Mouse (Mus musculus) right cerebral cortex, adult 18-20 months (tissue): ENCODE results near the gene Ybx2.

Experiments used
- DNase-seq: peaks from one replicate; pipeline ENCODE4 v3.0.0; 2022; ENCODE audit warnings: mixed read lengths

Gene Ybx2

GRCm38 (mm10) chr11:69965271-69966005 lies 29.8 kb downstream of the Ybx2 start:
- no peak for DNase-seq

DNA sequence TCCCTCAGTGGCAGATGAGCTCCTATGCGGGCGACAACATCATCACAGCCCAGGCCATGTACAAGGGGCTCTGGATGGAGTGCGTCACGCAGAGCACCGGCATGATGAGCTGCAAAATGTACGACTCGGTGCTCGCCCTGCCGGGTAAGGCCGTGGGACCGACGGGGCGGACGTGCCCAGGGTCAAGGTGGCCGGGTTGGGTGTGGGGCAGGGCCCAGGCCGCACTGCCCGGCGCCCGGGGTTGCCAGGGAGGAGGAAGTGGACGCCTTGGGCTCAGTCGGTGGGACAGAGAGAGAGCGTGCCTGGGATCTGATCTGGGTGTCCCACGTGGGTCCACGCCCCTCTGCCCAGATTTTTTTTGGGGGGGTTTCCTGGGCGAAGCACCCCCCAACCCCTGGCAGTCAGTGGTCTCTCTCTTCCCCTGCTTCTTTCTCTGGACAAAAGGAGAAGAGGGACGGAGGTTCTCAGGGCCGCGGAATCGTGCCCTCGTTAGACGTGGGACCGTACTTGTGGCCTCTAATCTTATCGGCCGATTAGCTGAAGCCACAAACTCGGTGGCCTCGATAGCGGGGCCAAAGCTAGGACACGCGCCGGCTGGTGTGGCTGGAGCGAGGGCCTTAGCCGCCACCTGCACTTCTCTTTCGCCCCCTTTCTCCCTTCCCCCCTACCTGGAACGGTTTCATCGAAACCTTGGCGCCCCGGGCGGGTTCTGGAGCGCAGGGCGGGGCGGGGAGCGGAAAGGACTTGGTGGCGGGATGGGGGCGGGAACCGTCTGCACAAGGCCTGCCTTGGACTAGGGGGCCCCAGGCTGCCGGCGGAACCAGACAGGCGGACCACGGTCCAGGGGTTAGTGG lies 30.6 kb downstream of the Ybx2 start:
- no peak for DNase-seq

- DNase-seq = no peak
Observed at GRCm38 (mm10) chr11:69966860-69967517, 31.4 kb downstream of the Ybx2 start.

GRCm38 (mm10) chr11:69968793-69969192 lies 33.2 kb downstream of the Ybx2 start:
- DNase-seq = no peak

DNA sequence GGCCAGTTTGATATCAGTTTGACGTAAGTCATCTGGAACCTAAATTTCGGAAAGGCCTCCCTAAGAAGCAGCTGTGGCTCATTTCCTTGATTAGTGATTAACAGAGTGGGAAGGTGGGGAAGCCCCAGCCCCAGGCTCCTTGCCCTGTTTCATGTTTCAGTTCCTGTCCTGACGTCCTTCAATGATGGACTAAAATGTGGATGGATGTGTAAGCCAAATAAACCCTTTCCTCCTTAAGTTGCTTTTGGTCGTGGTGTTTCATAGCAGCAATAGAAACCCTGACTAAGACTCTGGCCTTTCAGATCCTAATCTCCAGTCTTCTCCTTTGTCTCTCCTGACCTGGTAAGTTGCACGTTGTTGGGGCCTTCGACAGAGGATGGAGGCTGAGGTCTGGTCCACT lies 34.6 kb downstream of the Ybx2 start:
- no peak for DNase-seq

DNA sequence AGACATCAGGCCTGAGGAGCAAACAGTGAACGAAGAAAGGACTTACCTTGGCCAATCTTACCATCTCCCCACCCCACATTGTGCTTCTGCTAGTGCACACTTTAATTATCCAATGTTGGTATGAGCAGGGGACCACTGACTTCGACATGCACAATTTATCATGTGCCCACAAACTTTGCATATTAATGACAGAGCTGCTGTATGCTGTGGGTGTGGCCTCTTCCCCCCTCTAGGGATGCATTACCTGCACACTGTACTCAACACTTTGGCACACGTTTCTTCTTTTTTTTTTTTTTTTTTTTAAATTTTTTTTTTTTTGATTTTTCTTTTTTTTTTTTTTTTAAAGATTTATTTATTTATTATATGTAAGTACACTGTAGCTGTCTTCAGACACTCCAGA lies 35.2 kb downstream of the Ybx2 start:
- DNase-seq = no peak

DNA sequence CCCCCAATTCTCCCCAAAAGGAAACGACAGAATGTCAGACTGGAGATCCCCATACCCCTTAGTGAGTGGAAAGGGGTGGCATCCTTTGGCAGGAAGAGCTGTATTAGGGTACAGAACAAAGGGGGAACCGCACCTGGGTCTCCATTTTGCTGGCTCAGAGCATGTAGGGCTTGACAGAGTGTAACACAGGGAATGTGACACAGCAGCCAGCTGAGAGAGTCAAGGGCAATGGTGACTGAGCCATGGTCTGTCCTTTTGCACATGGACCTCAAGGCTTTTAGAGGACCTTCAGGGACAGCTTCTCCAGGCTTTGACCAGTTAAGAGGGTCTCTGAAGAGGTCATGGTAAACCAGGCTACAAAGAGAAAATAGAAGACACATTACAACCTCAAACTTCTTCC lies 39.3 kb downstream of the Ybx2 start:
- no peak for DNase-seq

DNA sequence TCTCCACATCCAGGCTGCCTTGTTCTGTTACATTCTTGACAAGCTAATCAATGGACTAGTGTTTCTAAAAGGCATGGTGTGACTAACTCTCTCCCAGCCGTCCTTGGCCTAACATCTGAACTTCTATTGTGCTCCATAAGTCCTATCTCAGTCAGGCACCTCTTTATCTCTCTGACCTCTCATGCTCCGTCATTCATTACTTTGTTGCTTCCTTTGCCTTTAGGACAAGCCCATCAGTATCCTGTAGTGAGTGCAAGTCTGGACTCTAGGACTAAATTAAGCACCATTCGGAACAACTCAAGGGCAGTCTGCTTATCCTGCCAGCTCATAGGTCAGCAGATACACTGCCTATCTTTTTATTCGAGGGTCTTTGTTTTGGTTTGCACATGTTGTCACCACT lies 40.7 kb downstream of the Ybx2 start:
- DNase-seq = no peak

- no peak for DNase-seq
Observed at GRCm38 (mm10) chr11:69979827-69980195, 44.2 kb downstream of the Ybx2 start.

GRCm38 (mm10) chr11:69980196-69981140 lies 44.9 kb downstream of the Ybx2 start:
- DNase-seq = peak; percentile 98

GRCm38 (mm10) chr11:69981141-69981762 lies 45.7 kb downstream of the Ybx2 start, which contains the start of gene Ctdnep1:
Gene Ctdnep1, plus strand, starts transcription at chr11:69981156.
- peak; percentile 42 for DNase-seq

DNA sequence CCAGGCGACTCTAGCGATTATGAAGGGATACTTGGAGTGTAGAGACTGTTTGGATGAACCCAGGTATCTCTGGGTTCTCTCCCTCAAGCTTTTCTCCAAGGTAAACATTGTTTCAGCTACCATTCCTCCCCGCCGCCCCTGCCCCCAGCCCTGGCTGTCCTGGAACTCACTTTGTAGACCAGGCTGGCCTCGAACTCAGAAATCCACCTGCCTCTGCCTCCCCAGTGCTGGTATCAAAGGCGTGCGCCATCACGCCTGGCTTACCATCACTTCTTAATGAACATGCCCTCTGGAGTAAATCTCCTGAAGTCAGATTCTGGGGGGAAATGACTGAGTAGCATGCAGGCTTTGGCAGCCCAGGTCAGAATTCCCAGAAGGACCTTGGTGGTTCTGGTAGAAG lies 46.6 kb downstream of the Ybx2 start, which contains the start of gene Elp5:
TSS of gene Elp5 (minus strand) at position 293 of the 400 bp plus-strand sequence.
- DNase-seq = no peak

DNA sequence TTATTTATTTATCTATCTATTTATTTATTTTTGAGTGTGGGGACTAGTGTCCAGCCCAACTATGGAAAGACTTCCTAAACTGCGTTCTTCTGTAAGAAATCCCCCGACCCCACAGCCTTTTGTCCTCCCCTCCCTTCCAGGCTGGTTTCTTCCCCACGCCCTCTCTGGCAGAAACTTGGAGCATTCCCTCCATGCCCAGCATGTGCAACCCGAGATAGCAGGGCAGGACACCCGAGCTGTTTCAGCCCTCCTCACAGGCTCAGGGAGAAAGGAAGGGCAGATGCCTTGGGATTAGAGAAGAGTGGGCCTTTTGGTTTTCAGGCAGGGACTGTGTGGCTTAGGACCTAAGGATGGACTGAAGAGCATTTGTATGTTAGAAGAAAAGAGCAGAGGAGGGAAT lies 47.3 kb downstream of the Ybx2 start:
- DNase-seq = no peak

GRCm38 (mm10) chr11:69983377-69983776 lies 47.8 kb downstream of the Ybx2 start:
- no peak for DNase-seq

DNA sequence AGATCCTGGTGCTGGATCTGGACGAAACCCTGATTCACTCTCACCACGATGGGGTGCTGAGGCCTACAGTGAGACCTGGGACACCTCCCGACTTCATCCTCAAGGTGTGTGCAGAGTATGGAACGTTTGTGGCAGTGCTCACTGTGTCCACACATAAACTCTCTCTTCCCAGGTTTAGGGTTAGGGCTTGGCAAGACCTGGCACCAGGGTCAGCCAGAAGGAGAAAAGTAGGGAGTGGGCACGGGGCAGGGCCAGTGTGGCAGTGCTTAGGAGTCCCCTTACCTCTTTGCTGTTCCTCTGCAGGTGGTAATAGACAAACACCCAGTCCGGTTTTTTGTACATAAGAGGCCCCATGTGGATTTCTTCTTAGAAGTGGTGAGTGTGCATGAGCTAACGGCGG lies 48.8 kb downstream of the Ybx2 start:
- no peak for DNase-seq

DNA sequence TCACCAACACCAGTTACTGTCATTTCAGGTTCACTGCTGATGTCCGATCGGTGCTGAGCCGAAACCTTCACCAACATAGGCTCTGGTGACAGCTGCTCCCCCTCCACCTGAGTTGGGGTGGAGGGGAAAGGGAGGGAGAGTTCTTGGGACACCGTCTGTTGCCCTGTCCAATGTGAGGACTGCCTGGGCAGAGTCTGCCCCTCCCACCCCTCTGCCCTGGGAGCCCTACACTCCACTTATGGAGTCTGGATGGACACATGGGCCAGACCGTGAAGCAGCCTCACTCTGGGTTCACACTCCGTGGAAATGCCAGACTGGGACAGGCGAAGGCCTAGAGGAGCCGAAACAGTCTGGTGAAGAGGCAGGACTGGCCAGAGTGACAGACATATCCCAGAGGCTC lies 54.4 kb downstream of the Ybx2 start:
- no peak for DNase-seq
